Mouse (Mus musculus) kidney, embryonic 16.5 days (tissue): ENCODE measurements around the gene Ndrg2. TPM values are rescaled to one million over a fixed set of nuclear protein-coding genes. Genes with fewer than 3 reads are reported as not detected.
"Not testable (repeated sequence)": the region's sequence is repeated elsewhere in the genome, so short reads cannot be mapped to it uniquely, and the experiment has no call there.

Source experiments
- ATAC-seq: fragments of 200-750 bp; cut with Nextera tagmentation; 2 replicates; pipeline ENCODE4 v1.8.0; 2017; ENCODE audit warnings: moderate TSS enrichment; ENCODE audit not compliant: low FRiP score, low TSS enrichment
- H3K27ac ChIP-seq: fragments of 300-500 bp; sonication (generic); 2 replicates; pipeline ENCODE4 v1.5.1; 2014; ENCODE audit warnings: low read length
- H3K27me3 ChIP-seq: fragments of 300-500 bp; sonication (generic); 2 replicates; pipeline ENCODE4 v1.6.1; 2014; ENCODE audit warnings: low read length, control low read depth, mixed read lengths; ENCODE audit not compliant: insufficient read depth
- H3K36me3 ChIP-seq: fragments of 300-500 bp; sonication (generic); 2 replicates; pipeline ENCODE4 v1.6.1; 2014; ENCODE audit warnings: low read length, control low read depth, mixed read lengths; ENCODE audit not compliant: insufficient read depth
- H3K4me1 ChIP-seq: fragments of 300-500 bp; sonication (generic); 2 replicates; pipeline ENCODE4 v1.6.1; 2014; ENCODE audit warnings: low read length, control low read depth, mixed read lengths; ENCODE audit not compliant: insufficient read depth
- H3K4me2 ChIP-seq: fragments of 300-500 bp; sonication (generic); replicated peaks from 2 replicates; pipeline ENCODE4 v1.6.1; 2014; ENCODE audit warnings: low read depth, low read length
- H3K4me3 ChIP-seq: fragments of 300-500 bp; sonication (generic); 2 replicates; pipeline ENCODE4 v1.5.1; 2014; ENCODE audit warnings: mild to moderate bottlenecking, low read length
- H3K9ac ChIP-seq: fragments of 300-500 bp; sonication (generic); replicated peaks from 2 replicates; pipeline ENCODE4 v1.6.1; 2014; ENCODE audit warnings: low read length
- H3K9me3 ChIP-seq: fragments of 300-500 bp; sonication (generic); 2 replicates; pipeline ENCODE4 v1.6.1; 2016; ENCODE audit warnings: low read length, control low read depth
- WGBS: fragments of 180-500 bp; shearing (Covaris S2); extraction: QIAGEN DNeasy Blood & Tissue Kit; methylation state at CpG from one replicate; pipeline ENCODE4 v1.1.7; 2014; 5-methylcytosine and 5-hydroxymethylcytosine counted together
- polyA plus RNA-seq: library from polyadenylated mRNA; unstranded; fragments of >200 nt; fragmentation: Nextera tagmentation; extraction: Ambion mirVana; gene quantifications from 2 replicates; pipeline ENCODE4 v1.2.1, GENCODE M21; 2015

The Ndrg2 gene
- polyA plus RNA-seq, 1 experiment from 2014 or later = 59.5 TPM

DNA sequence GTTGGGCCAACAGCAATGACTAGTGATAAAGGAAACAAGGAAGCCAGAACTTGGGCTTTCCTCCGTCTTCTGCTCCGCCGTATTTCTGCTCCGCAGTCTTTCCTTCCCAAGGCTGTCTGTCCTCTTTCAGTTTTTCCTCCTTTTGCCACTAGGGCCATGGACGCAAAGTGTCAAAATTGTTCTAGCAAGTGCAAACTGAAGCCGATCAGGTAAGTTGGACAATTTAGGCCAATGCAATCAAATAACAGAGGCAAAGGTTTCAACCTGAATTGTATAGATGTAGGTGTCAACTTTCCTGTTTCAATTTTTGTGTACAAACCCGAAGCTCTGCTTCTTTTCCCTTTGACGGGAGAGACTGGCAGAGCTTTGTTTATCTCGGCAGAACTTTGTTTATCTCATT lies 16.0 kb upstream of the Ndrg2 start:
- Histone ChIP-seq H3K27me3 (no peaks in the 10 kb centered on the region), H3K27ac (no peak overlapping the region), H3K4me3 (no peak overlapping the region), H3K9ac (no peak overlapping the region), H3K4me1 (0 out of 2 replicates have a peak, but pooled peaks cover 4% of the 10 kb centered on the region), H3K9me3 (no peaks in the 10 kb centered on the region), H3K4me2 (no peak overlapping the region), H3K36me3 (no peaks in the 10 kb centered on the region)
- ATAC-seq = no peak
- 69% methylated on average over 9 of the region's 9 CpGs for WGBS

DNA sequence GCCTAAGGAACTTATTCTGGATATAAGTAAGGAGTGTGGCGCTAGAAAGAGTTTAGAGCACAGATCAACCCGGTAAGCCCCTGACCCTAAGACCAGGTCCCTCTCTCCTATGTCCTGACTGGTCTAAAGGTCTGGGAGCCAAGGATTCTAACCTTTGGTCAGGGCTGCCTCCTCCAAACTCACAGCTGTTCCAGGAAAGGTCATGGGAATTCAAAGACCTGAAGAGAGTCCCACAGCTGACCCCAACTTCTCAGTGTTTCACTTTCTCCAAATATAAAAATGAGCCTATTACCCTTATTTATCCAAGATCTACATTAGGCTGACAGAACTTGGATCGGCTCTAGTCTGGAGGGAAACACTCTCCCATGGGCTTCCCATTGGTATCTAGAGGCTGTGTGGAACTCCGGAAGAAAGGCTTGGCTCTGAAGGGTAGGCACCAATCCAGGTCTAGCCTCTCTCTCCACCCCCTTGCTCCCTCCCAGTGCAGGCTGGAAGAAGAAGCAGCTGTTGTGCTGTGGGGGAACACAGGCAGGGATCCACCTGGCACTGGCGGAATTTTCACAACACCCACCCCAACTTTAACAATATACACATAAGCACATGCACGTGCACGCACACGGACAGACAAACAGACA lies 15.5 kb upstream of the Ndrg2 start:
- ATAC-seq = 0 out of 2 replicates have a peak, but pooled peaks have one; percentile 44
- 78% methylated on average over 8 of the region's 8 CpGs for WGBS
- H3K9ac ChIP-seq = no peak overlapping the region

DNA sequence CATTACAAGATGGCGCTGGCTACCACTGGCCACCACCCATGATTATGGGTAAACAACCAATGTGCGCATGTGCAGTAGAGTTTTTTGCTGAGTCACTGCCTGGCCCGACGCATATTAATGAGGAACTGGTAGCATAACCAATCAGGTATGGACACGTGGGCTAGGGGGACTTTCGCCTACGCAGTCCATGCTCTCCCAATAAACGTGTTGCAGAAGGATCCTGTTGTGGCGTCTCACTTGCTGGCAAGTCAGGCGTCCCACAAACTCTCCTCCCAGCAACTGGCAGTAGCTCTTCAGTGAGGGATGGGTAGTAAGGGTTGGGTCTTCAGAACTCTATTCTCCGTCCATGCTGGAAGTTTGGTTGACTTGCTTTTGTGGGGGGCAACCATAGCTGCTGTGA lies 13.0 kb upstream of the Ndrg2 start:
- not testable (repeated sequence) for H3K9me3 ChIP-seq, H3K4me1 ChIP-seq
- WGBS = 93% methylated on average over 11 of the region's 11 CpGs

More for the DNA sequence above, 15.5 kb upstream of the Ndrg2 start:
- Histone ChIP-seq H3K4me2 (no peak overlapping the region), H3K36me3 (no peaks in the 10 kb centered on the region), H3K27ac (no peak overlapping the region), H3K9me3 (no peaks in the 10 kb centered on the region), H3K27me3 (no peaks in the 10 kb centered on the region), H3K4me3 (no peak overlapping the region), H3K4me1 (0 out of 2 replicates have a peak, but pooled peaks cover 4% of the 10 kb centered on the region)

DNA sequence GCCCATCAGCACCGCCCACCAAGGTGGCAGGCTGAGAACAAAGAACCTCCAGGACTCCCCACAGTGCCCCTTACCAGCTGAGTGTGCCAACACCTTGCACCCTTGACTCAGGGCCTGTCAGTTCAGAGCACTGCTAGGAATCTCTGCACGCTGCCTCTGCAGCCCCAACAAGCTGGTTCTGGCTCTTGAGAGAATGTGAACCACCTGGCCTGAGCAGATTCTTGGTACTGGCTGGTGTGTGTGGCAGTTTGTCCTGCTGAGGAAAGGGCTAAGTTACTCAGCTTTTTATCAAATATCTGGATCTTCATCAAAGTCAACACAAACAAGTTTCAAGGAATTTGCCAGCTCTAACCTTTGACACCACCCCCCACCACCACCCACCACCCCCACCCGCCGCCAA lies 9.5 kb upstream of the Ndrg2 start:
- no peak overlapping the region for H3K27ac ChIP-seq
- H3K4me2 ChIP-seq = no peak overlapping the region
- ATAC-seq = no peak
- H3K36me3 ChIP-seq = no peaks in the 10 kb centered on the region
- H3K4me3 ChIP-seq = no peak overlapping the region
- H3K27me3 ChIP-seq = no peaks in the 10 kb centered on the region
- no peaks in the 10 kb centered on the region for H3K9me3 ChIP-seq
- H3K4me1 ChIP-seq = 0 out of 2 replicates have a peak, but pooled peaks cover 5% of the 10 kb centered on the region
- H3K9ac ChIP-seq = no peak overlapping the region
- WGBS = 79% methylated on average over 4 of the region's 4 CpGs

More for the DNA sequence above, 13.0 kb upstream of the Ndrg2 start:
- not testable (repeated sequence) for H3K36me3 ChIP-seq, H3K9ac ChIP-seq, ATAC-seq, H3K27ac ChIP-seq, H3K4me3 ChIP-seq, H3K27me3 ChIP-seq, H3K4me2 ChIP-seq

DNA sequence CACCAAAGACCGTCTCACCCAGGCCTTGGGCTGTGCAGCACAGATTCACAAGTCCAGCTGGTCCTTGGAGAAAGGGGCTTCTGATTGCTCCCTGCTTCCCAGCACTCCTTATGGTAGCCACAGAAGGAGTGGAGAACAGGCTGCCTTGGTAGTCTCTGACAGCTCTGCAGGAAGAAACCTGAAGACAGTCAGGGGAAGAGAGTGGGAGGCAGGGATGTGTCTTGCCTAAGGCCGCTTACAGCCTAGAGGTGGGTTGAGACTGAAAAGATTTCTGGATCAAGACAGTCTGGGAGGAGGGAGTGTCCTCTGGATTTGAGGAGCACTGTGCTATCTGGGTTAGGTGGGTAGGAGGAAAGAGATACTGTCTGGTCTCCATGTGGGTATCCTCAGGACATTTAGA lies 9.0 kb upstream of the Ndrg2 start:
- no peak for ATAC-seq
- Histone ChIP-seq H3K27me3 (no peaks in the 10 kb centered on the region), H3K36me3 (no peaks in the 10 kb centered on the region), H3K9me3 (no peaks in the 10 kb centered on the region), H3K4me3 (no peak overlapping the region), H3K9ac (no peak overlapping the region), H3K4me1 (0 out of 2 replicates have a peak, but pooled peaks cover 5% of the 10 kb centered on the region), H3K27ac (no peak overlapping the region), H3K4me2 (no peak overlapping the region)
- WGBS = 79% methylated on average over 2 of the region's 2 CpGs

DNA sequence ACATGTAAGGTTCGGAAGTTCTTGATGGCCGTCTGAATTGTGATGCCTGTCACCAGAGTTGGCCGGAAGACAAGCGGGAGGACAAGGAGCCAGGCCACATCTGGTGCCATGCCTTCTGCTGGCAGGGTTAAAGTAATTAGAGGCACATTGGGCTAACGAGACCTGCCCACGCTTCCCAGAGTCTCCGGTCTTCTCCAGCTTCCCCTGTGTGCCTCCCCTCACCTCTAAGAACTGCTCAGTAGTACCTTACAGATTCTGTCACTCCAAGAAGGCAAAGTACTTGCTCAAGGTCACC lies 8.6 kb upstream of the Ndrg2 start, which contains the start of gene Rnase13:
Gene Rnase13, minus strand, starts transcription at position 203 of the 295 bp plus-strand sequence.
- Histone ChIP-seq H3K9ac (no peak within 1 kb of the TSS), H3K27ac (no peak within 1 kb of the TSS)
- no peak for ATAC-seq

DNA sequence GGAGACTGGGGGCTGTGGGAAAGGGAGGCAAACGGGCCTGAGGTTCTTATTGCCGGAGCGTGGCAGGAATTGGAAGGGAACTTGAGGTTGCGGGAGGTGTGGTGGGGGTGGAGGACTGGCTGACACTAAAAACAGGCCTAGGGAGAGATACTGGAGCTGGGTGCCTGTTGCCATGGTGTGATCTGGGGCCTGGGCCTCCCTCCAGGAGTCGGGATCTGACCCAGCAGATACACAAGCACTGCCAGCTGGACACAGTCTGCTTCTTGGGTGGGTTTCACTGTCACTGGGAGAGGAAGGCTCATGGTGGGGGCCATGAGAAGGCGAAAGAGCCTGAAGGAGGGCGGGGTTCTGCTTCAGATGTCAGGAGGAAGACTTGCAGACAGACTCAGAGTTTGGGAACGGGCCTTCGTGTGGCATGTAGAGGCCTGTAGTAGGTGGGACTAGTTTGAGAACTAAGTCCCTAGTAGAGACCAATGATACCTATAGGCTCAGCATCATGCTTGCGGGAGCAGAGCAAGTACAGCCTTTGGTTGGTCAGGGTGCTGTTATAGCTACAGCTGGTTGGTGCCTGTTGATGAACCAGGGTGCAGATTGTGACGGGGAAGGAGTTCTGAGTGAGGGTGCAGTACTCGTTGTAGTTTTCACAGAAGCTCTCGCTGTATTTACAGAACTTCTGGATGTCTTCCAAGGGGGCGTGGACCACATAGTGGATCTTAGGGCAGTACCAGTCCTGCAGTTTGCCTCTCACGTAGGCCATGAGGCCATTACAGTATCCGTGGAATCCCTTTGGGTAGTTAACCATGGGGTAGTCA lies 8.0 kb upstream of the Ndrg2 start:
- 68% methylated on average over 16 of the region's 16 CpGs for WGBS
- H3K4me3 ChIP-seq = no peak overlapping the region
- no peaks in the 10 kb centered on the region for H3K9me3 ChIP-seq
- no peak overlapping the region for H3K4me2 ChIP-seq
- no peak overlapping the region for H3K27ac ChIP-seq
- no peaks in the 10 kb centered on the region for H3K36me3 ChIP-seq
- ATAC-seq = peak; percentile 69
- H3K27me3 ChIP-seq = no peaks in the 10 kb centered on the region
- H3K4me1 ChIP-seq = 0 out of 2 replicates have a peak, but pooled peaks cover 5% of the 10 kb centered on the region
- no peak overlapping the region for H3K9ac ChIP-seq

More for the DNA sequence above, 8.6 kb upstream of the Ndrg2 start, which contains the start of gene Rnase13:
- Histone ChIP-seq H3K4me3 (no peak within 1 kb of the TSS), H3K4me1 (0 out of 2 replicates have a peak, but pooled peaks cover 5% of the 10 kb centered on the region), H3K9me3 (no peaks in the 10 kb centered on the region), H3K27me3 (no peaks in the 10 kb centered on the region), H3K36me3 (no peaks in the 10 kb centered on the region), H3K4me2 (no peak within 1 kb of the TSS)
- WGBS = 90% methylated on average over 7 of the region's 7 CpGs

DNA sequence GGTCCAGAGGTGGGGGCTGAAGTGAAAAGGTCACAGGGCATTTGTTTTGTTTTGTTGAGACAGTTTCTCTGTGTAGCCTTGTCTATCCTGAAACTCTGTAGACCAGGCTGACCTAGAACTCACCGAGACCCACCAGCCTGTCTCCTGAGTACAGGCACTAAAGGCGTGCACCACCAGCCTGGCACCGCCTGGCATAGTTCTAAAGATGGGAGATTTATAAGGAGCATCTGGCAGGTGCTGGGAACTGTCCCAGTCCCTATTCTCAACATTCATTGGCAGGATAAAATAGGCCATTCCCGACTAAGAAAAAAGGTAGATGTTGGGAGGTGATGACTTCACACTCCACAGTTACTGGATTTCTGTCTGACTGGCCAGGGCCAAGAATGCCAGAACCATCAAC lies 5.0 kb upstream of the Ndrg2 start:
- H3K36me3 ChIP-seq = no peaks in the 10 kb centered on the region
- H3K4me3 ChIP-seq = no peak overlapping the region
- 87% methylated on average over 4 of the region's 4 CpGs for WGBS
- no peak overlapping the region for H3K9ac ChIP-seq
- H3K27ac ChIP-seq = no peak overlapping the region
- H3K9me3 ChIP-seq = no peaks in the 10 kb centered on the region
- H3K4me1 ChIP-seq = peaks cover 13% of the 10 kb centered on the region; the same call in 1 of the 2 replicates
- H3K27me3 ChIP-seq = no peaks in the 10 kb centered on the region
- no peak overlapping the region for H3K4me2 ChIP-seq
- ATAC-seq = no peak

DNA sequence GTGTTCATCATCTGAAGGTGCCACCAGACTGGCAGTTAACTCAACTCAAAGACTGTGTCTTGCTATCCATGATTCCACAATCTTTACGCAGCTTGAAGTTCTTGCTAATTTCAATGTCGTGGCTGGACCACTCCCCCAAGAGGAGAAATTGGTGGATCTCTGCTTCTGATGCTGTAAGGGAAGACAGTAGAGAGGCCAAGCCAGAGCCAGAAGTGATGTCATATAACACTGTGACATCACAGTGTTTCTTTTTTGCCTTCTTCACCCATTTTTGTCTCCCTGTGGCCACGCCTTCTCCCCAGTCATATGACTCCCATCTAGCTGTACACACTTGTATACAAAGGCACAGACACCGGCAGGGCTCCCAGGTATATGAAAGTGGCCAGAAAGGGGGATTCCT lies 4.2 kb upstream of the Ndrg2 start, which contains the start of gene Tppp2:
Gene Tppp2, plus strand, starts transcription at position 301 of the 400 bp plus-strand sequence.
- ATAC-seq = no peak
- Histone ChIP-seq H3K9ac (no peak within 1 kb of the TSS), H3K4me2 (no peak within 1 kb of the TSS), H3K27me3 (no peaks in the 10 kb centered on the region), H3K27ac (no peak within 1 kb of the TSS), H3K36me3 (no peaks in the 10 kb centered on the region), H3K4me1 (peaks cover 14% of the 10 kb centered on the region; the same call in 1 of the 2 replicates), H3K4me3 (no peak within 1 kb of the TSS), H3K9me3 (no peaks in the 10 kb centered on the region)
- WGBS = 90% methylated on average over 4 of the region's 4 CpGs

DNA sequence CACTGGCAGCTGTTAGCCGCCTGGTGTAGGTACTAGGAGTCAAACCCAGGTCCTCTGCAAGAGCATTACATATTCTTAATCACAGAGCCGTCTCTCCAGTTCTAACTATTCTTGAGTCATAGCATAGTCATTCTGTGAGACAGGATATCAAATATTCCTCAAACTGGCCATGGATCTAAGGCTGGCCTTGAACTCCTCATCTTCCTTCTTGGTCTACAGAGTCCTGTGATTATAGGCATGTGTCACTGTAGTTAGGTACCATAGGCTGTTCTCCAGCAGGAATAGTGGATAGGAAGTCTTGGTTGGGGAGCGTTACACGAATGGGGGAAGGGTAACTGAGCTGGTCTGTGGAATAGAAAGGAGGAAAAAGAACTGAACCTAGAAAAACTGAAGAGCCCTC lies 2.6 kb upstream of the Ndrg2 start:
- Histone ChIP-seq H3K9me3 (no peaks in the 10 kb centered on the region), H3K4me1 (peaks cover 17% of the 10 kb centered on the region), H3K27me3 (no peaks in the 10 kb centered on the region), H3K4me2 (no peak overlapping the region), H3K4me3 (no peak overlapping the region), H3K27ac (no peak overlapping the region), H3K9ac (no peak overlapping the region), H3K36me3 (no peaks in the 10 kb centered on the region)
- no peak for ATAC-seq
- 89% methylated on average over 4 of the region's 4 CpGs for WGBS
